Mouse (Mus musculus): ENCODE data around the gene Gm29776.

Gene Gm29776

DNA sequence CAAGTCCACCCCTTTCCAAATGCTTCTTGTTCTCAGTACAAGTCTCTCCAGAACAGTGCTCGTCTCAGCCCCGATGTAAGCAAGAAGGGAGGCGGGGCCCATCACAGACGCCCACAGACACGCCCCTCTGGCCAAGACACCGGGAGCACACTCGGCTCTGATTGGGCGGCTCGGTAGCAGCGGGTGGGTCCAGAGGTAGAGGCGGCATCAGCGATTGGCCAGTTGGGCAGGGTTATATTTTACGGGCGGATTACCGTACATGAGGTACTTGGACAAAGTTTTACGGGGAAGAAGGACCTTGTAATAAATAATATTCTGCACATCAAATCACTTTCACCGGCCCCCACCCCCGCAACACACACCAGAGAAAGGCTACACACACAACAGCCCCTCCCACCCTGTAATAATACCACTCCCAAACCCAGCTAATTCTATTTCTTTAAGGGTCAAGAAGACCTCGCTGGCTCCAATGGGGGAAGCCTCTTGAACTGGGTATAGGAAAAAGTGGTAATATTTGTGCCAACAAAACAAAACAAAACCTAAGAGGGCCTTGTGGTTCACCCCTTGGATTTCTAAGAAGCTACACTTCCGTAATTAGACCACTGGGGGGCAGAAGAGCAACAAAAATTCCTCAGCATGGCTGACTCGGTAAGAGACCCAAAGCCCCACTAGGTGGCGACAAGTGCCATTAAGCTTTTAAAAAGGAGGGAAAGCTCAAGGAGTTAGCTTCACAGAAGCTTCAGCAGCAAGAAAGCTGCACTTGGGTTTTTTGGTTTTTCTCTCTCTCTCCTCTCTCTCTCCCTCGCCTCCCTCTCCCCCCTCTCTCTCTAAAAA lies 47.8 kb downstream of the Gm29776 start:
- peak; percentile 71 for DNase-seq (ENCODE audit: low spot score)

GRCm38 (mm10) chr14:54647900-54648299 lies 50.7 kb downstream of the Gm29776 start:
- DNase-seq (ENCODE audit: low spot score), result no peak

GRCm38 (mm10) chr14:54646898-54647636 lies 51.6 kb downstream of the Gm29776 start:
- no peak for DNase-seq (ENCODE audit: low spot score)

- no peak for DNase-seq (ENCODE audit: low spot score)
These were observed 52.2 kb downstream of the Gm29776 start for GRCm38 (mm10) chr14:54646455-54646854.

DNA sequence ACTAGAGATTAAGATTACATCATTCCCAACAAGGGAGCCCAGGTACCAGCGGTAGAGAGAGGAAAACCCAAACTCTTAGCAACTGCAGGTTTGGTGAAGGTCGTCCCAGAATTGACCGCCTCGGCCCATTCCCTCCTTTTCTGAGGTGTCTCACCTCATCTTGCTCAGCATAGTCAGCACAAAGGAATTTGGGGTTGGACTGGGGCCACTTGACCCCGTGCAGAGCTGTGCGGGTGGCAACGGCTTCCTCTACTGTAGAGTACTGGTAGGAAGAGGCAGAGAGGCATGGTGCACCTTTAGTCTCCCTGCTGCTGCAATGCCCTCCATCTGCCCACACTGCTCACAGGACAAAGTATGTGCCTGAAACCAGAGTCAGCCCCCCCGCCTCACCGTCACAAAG lies 54.3 kb downstream of the Gm29776 start:
- DNase-seq (ENCODE audit: low spot score), result no peak

- no peak for DNase-seq (ENCODE audit: low spot score)
These were observed 55.6 kb downstream of the Gm29776 start for GRCm38 (mm10) chr14:54643011-54643410.

All from layer of hippocampus, adult 9-10 months (tissue).